Mouse (Mus musculus) MEL (cell line): ENCODE data around the gene Mslnl. TPM values are rescaled to one million over a fixed set of nuclear protein-coding genes. Genes with fewer than 3 reads are reported as not detected.

ENCODE experiments used
- DNase-seq: peaks from one replicate; pipeline ENCODE4 v3.0.0; 2011; ENCODE audit warnings: low read depth, low spot score
- H3K27ac ChIP-seq: 2 replicates; pipeline ENCODE4 v1.5.1; 2012; ENCODE audit warnings: low read depth, mild to moderate bottlenecking, control low read depth, low read length, moderate library complexity; ENCODE audit not compliant: control insufficient read depth
- H3K27me3 ChIP-seq, 2 experiments: fragments of 150-350 bp in 1 of 2; sonication (generic) in 1 of 2; 2 replicates each; pipeline ENCODE4 v1.6.1; 2012; ENCODE audit warnings: low read length in 2 of 2, mild to moderate bottlenecking in 2 of 2, improper control_type of control experiment in 1 of 2, moderate library complexity in 1 of 2; ENCODE audit not compliant: insufficient read depth in 2 of 2, control insufficient read depth in 1 of 2
- H3K36me3 ChIP-seq, 2 experiments: 2 replicates each; pipeline ENCODE4 v1.6.1; 2012 to 2014; ENCODE audit warnings: low read length in 2 of 2, improper control_type of control experiment in 1 of 2, inconsistent platforms in 1 of 2, mild to moderate bottlenecking in 1 of 2; ENCODE audit not compliant: insufficient read depth in 2 of 2, control insufficient read depth in 1 of 2
- H3K4me1 ChIP-seq, 2 experiments: fragments of 150-350 bp in 1 of 2; sonication (generic) in 1 of 2; 2 replicates each; pipeline ENCODE4 v1.6.1; 2012; ENCODE audit warnings: low read length in 2 of 2, improper control_type of control experiment in 1 of 2, mild to moderate bottlenecking in 1 of 2; ENCODE audit not compliant: insufficient read depth in 2 of 2, control insufficient read depth in 1 of 2
- H3K4me3 ChIP-seq, 2 experiments: fragments of 150-350 bp in 1 of 2; sonication (generic) in 1 of 2; 2 replicates each; pipeline ENCODE4 v1.5.1; 2012; ENCODE audit warnings: low read depth in 2 of 2, low read length in 2 of 2, mild to moderate bottlenecking in 2 of 2, moderate library complexity in 2 of 2, control low read depth in 1 of 2, improper control_type of control experiment in 1 of 2; ENCODE audit not compliant: control insufficient read depth in 1 of 2, insufficient read depth in 1 of 2
- H3K79me2 ChIP-seq: 2 replicates; pipeline ENCODE4 v1.6.1; 2012; ENCODE audit warnings: mild to moderate bottlenecking, low read length, moderate library complexity; ENCODE audit not compliant: control insufficient read depth, poor library complexity, insufficient read depth
- H3K9ac ChIP-seq: 2 replicates; pipeline ENCODE4 v1.6.1; 2012; ENCODE audit warnings: low read depth, mild to moderate bottlenecking, control low read depth, low read length, moderate library complexity; ENCODE audit not compliant: control insufficient read depth, poor library complexity, severe bottlenecking
- H3K9me3 ChIP-seq: fragments of 150-350 bp; sonication (generic); replicated peaks from 2 replicates; pipeline ENCODE4 v1.6.1; 2012; ENCODE audit warnings: mild to moderate bottlenecking, low read length, improper control_type of control experiment, moderate library complexity; ENCODE audit not compliant: insufficient read depth
- BHLHE40 ChIP-seq: IDR thresholded peaks from 2 replicates; pipeline ENCODE4 v1.6.1; 2012; ENCODE audit warnings: low read depth, mild to moderate bottlenecking, inconsistent platforms, low read length, improper control_type of control experiment, borderline replicate concordance
- CHD2 ChIP-seq: IDR thresholded peaks from 2 replicates; pipeline ENCODE4 v1.6.1; 2011; ENCODE audit warnings: low read length, improper control_type of control experiment
- CTCF ChIP-seq, 3 experiments: IDR thresholded peaks in 2 of 3; conservative IDR thresholded peaks in 1 of 3; 2 replicates each; pipeline ENCODE4 v1.5.1; 2011 to 2012; ENCODE audit warnings: low read length in 3 of 3, low read depth in 2 of 3, mild to moderate bottlenecking in 2 of 3, improper control_type of control experiment in 1 of 3, inconsistent platforms in 1 of 3, mixed read lengths in 1 of 3, moderate library complexity in 1 of 3; ENCODE audit not compliant: control insufficient read depth in 1 of 3, insufficient read depth in 1 of 3, poor library complexity in 1 of 3, severe bottlenecking in 1 of 3
- ELF1 ChIP-seq: IDR thresholded peaks from 2 replicates; pipeline ENCODE4 v1.6.1; 2014; ENCODE audit warnings: low read depth, mild to moderate bottlenecking, inconsistent platforms, low read length, improper control_type of control experiment, moderate library complexity
- MAZ ChIP-seq: IDR thresholded peaks from 2 replicates; pipeline ENCODE4 v1.6.1; 2012; ENCODE audit warnings: low read depth, mild to moderate bottlenecking, inconsistent platforms, low read length, improper control_type of control experiment
- MEF2A ChIP-seq: IDR thresholded peaks from 2 replicates; pipeline ENCODE4 v1.6.1; 2014; ENCODE audit warnings: low read depth, mild to moderate bottlenecking, inconsistent platforms, low read length, improper control_type of control experiment; ENCODE audit not compliant: poor library complexity, insufficient replicate concordance, severe bottlenecking; ENCODE audit errors: extremely low read depth
- MYB ChIP-seq: IDR thresholded peaks from 2 replicates; pipeline ENCODE4 v1.6.1; 2011; ENCODE audit warnings: mild to moderate bottlenecking, low read depth, low read length, improper control_type of control experiment
- NELFE ChIP-seq: IDR thresholded peaks from 2 replicates; pipeline ENCODE4 v1.6.1; 2011; ENCODE audit warnings: low read depth, low read length, improper control_type of control experiment
- NRF1 ChIP-seq: IDR thresholded peaks from 2 replicates; pipeline ENCODE4 v1.6.1; 2014; ENCODE audit warnings: low read depth, mild to moderate bottlenecking, inconsistent platforms, low read length, improper control_type of control experiment, moderate library complexity; ENCODE audit not compliant: poor library complexity, insufficient read depth, severe bottlenecking
- RAD21 ChIP-seq: IDR thresholded peaks from 2 replicates; pipeline ENCODE4 v1.6.1; 2011; ENCODE audit warnings: mild to moderate bottlenecking, low read depth, low read length, improper control_type of control experiment
- RCOR1 ChIP-seq: IDR thresholded peaks from 2 replicates; pipeline ENCODE4 v1.6.1; 2012; ENCODE audit warnings: low read depth, mild to moderate bottlenecking, inconsistent platforms, low read length, improper control_type of control experiment
- SIN3A ChIP-seq: IDR thresholded peaks from 2 replicates; pipeline ENCODE4 v1.6.1; 2012; ENCODE audit warnings: low read length, improper control_type of control experiment, inconsistent platforms
- SMC3 ChIP-seq: IDR thresholded peaks from 2 replicates; pipeline ENCODE4 v1.6.1; 2011; ENCODE audit warnings: low read depth, low read length, improper control_type of control experiment
- TAL1 ChIP-seq: IDR thresholded peaks from 2 replicates; pipeline ENCODE4 v1.6.1; 2012; ENCODE audit warnings: mild to moderate bottlenecking, inconsistent platforms, low read length, moderate library complexity, mixed read lengths
- TCF12 ChIP-seq: IDR thresholded peaks from 2 replicates; pipeline ENCODE4 v1.6.1; 2014; ENCODE audit warnings: low read depth, mild to moderate bottlenecking, inconsistent platforms, low read length, improper control_type of control experiment, moderate library complexity
- ZKSCAN1 ChIP-seq: IDR thresholded peaks from 2 replicates; pipeline ENCODE4 v1.6.1; 2012; ENCODE audit warnings: low read depth, mild to moderate bottlenecking, inconsistent platforms, low read length, improper control_type of control experiment, moderate library complexity
- ZNF384 ChIP-seq: IDR thresholded peaks from 2 replicates; pipeline ENCODE4 v1.6.1; 2012; ENCODE audit warnings: low read depth, mild to moderate bottlenecking, inconsistent platforms, low read length, improper control_type of control experiment
- polyA plus RNA-seq, 2 experiments: library from polyadenylated mRNA; stranded (reverse) in 1 of 2; unstranded in 1 of 2; fragments of >175 nt in 1 of 2; fragments of >200 nt in 1 of 2; gene quantifications; 2 replicates each; pipeline versions ENCODE4 v1.2.1 to v1.2.4; 2012; ENCODE audit warnings: low replicate concordance in 2 of 2, low read depth in 1 of 2; ENCODE audit not compliant: insufficient read length in 2 of 2, insufficient read depth in 1 of 2, missing spikeins in 1 of 2
- total RNA-seq: library from RNA; depleted of rRNA; stranded (reverse); fragments of 300-350 nt; gene quantifications from 2 replicates; pipeline ENCODE4 v1.2.3, GENCODE M21; 2012

Mslnl gene
- total and polyA plus RNA-seq, 3 experiments: 0.08 TPM; not detected in 1

DNA sequence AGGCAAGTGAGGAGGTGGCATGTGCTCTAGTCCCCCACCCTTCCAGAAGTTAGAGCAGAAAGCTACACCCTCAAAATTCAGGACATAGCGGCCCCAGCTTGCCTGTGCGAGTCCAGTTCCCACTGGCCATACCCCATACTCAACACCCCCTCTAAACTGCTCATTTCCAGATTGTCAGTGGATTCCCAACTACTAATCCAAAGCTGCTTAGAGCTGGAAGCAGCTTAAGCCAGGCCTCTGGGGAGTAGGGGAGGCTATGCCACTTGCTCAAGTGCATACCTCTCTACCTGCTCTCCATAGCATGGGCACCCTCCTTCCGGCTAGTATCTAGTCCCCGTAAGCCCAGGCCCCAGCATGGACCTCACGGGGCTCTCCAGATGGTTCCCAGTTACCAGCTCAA, 14.4 kb upstream of the Mslnl start:
- H3K27ac ChIP-seq: no peak overlapping the region
- H3K79me2 ChIP-seq: peaks cover under 1% of the 10 kb centered on the region
- no peaks in the 10 kb centered on the region for H3K9me3 ChIP-seq
- no peaks in the 10 kb centered on the region for H3K36me3 ChIP-seq
- H3K9ac ChIP-seq: no peak overlapping the region
- H3K4me1 ChIP-seq: peaks cover 0 to 6% of the 10 kb centered on the region in 2 experiments; a peak in 2 of 4 replicates
- no peaks in the 10 kb centered on the region for H3K27me3 ChIP-seq
- TF ChIP-seq RCOR1 (no peak), ZNF384 (no peak), BHLHE40 (no peak), SIN3A (no peak), CHD2 (no peak), MAZ (no peak), NELFE (no peak), NRF1 (no peak), TCF12 (no peak)
- H3K4me3 ChIP-seq: no peak overlapping the region
- DNase-seq: no peak

- H3K4me1 ChIP-seq: peaks cover 0 to 14% of the 10 kb centered on the region in 2 experiments; a peak in 2 of 4 replicates
- no peak for TF ChIP-seq ELF1
- no peak for TF ChIP-seq MYB
- no peak for TF ChIP-seq ZKSCAN1
- no peak for TF ChIP-seq RCOR1
- TF ChIP-seq TAL1: no peak
- no peak for TF ChIP-seq NRF1
- H3K36me3 ChIP-seq: no peaks in the 10 kb centered on the region
- no peak for DNase-seq
- H3K27me3 ChIP-seq: no peaks in the 10 kb centered on the region
- peaks cover 8% of the 10 kb centered on the region for H3K79me2 ChIP-seq
- H3K9me3 ChIP-seq: no peaks in the 10 kb centered on the region
- H3K9ac ChIP-seq: no peak overlapping the region
- no peak overlapping the region for H3K4me3 ChIP-seq
- H3K27ac ChIP-seq: no peak overlapping the region
Observed at GRCm38 (mm10) chr17:25723470-25723869, 12.4 kb upstream of the Mslnl start.

DNA sequence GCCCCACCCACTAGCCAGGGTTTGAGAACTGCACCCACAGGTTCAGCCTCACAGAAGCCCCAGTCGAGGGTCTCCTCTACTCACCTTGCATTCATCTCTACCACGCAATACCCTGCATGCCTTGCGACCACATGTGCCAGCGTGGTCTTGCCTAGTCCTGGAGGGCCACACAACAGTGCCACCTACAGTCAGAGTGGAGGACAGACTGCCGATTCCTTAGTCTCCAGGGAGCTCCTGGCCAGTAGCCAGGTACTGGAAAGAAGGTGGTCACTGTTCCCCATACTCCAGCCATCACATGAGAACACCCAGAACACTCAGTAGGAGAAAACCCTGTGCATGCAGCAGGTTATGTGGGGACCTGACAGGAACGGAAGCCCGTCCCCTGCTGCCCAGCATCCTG, 11.9 kb upstream of the Mslnl start:
- Histone ChIP-seq H3K79me2 (peaks cover 8% of the 10 kb centered on the region), H3K9me3 (no peaks in the 10 kb centered on the region), H3K9ac (no peak overlapping the region), H3K4me3 (no peak overlapping the region), H3K27ac (no peak overlapping the region), H3K36me3 (no peaks in the 10 kb centered on the region), H3K27me3 (no peaks in the 10 kb centered on the region), H3K4me1 (peaks cover 0 to 16% of the 10 kb centered on the region in 2 experiments; a peak in 2 of 4 replicates)
- peak; percentile 54 for DNase-seq
- TF ChIP-seq RAD21 (no peak), CTCF (IDR thresholded peaks at IDR 0.05 in 2 of 3, conservative IDR thresholded peaks at IDR 0.05 in 1 of 3; ENCODE audit: control insufficient read depth in 1 of 3, insufficient read depth in 1 of 3, low read depth in 2 of 3, low read length in 3 of 3, poor library complexity in 1 of 3, severe bottlenecking in 1 of 3) (peak; percentile 45 to 60 (median 55)), CHD2 (no peak), MEF2A (no peak), SMC3 (no peak)
